21 mouse cellular contexts compared by ENCODE assay signal in genomic region chr19:21764738-21765137, GRCm38 (mm10). TPM values are rescaled to one million over a fixed set of nuclear protein-coding genes. Genes with fewer than 3 reads are reported as not detected.
DNase-seq lines count a peak whose midpoint lies in the region; ATAC-seq lines count a peak whose summit lies in the region.
"Had no signal": no experiment of that assay in that cellular context is flagged by ENCODE, and none has a peak within 500 bp of the region (broad histone marks: within the 10 kb centered on the region; RNA-seq: fewer than 3 reads in every experiment).

No protein-coding gene starts in this region.

- no peak for DNase-seq in heart, embryonic 10.5 days (ENCODE audit: low spot score)
- peak; percentile 60 to 88 for DNase-seq in frontal cortex, postnatal 36 days (ENCODE audit: low spot score in 2 of 2)
- peak; percentile 59 to 62 for DNase-seq in layer of hippocampus, adult 8-10 months (ENCODE audit: low spot score in 2 of 2)
- DNase-seq in left cerebral cortex, postnatal 36 days (ENCODE audit: low spot score in 2 of 2), result peak; percentile 46 to 49
- no peak for DNase-seq in kidney, postnatal 14 days
- DNase-seq: adrenal gland, postnatal 36 days; embryo, embryonic 11 days; heart, adult 18-20 months; kidney, adult 8-10 months; kidney, postnatal 36 days; liver, embryonic 13.5 days; thymus, postnatal 25 days had no signal

- H3K27me3 ChIP-seq in heart, embryonic 16.5 days (ENCODE audit: control insufficient read depth, insufficient read depth, low read length), result no peaks in the 10 kb centered on the region
- H3K27me3 ChIP-seq in heart, embryonic 10.5 days (ENCODE audit: insufficient read depth, poor library complexity, severe bottlenecking), result no peaks in the 10 kb centered on the region
- H3K27me3 ChIP-seq: embryonic facial prominence, embryonic 15.5 days; liver, embryonic 13.5 days; lung, embryonic 15.5 days; midbrain, embryonic 12.5 days; neural tube, embryonic 15.5 days had no signal

- WGBS in heart, embryonic 16.5 days, result 43% methylated on average over 3 of the region's 3 CpGs
- WGBS in heart, embryonic 10.5 days, result 46% methylated on average over 3 of the region's 3 CpGs

- 0 out of 2 replicates have a peak, but pooled peaks have one; percentile 37 for ATAC-seq in heart, embryonic 16.5 days (replicated peaks; ENCODE audit: extremely low read depth, insufficient read depth, low FRiP score)
- no peak for ATAC-seq in inflammation-experienced regulatory T-cells, adult 6 months

- 0 out of 2 replicates have a peak overlapping the region, but pooled peaks have one; percentile 10 for H3K4me2 ChIP-seq in heart, embryonic 16.5 days (ENCODE audit: low read depth, low read length)
- H3K4me2 ChIP-seq: embryonic facial prominence, embryonic 15.5 days; liver, embryonic 13.5 days; lung, embryonic 15.5 days; midbrain, embryonic 12.5 days; neural tube, embryonic 15.5 days had no signal

- H3K9ac ChIP-seq in heart, embryonic 16.5 days (ENCODE audit: low read length), result no peak overlapping the region
- H3K9ac ChIP-seq: embryonic facial prominence, embryonic 15.5 days; liver, embryonic 13.5 days; lung, embryonic 15.5 days; midbrain, embryonic 12.5 days; neural tube, embryonic 15.5 days had no signal

- H3K9me3 ChIP-seq in heart, embryonic 16.5 days (replicated peaks; ENCODE audit: control insufficient read depth, low read length), result no peaks in the 10 kb centered on the region
- no peaks in the 10 kb centered on the region for H3K9me3 ChIP-seq in heart, embryonic 10.5 days
- H3K9me3 ChIP-seq: embryonic facial prominence, embryonic 15.5 days; forebrain, embryonic 10.5 days; liver, embryonic 13.5 days; lung, embryonic 15.5 days; midbrain, embryonic 12.5 days; neural tube, embryonic 15.5 days had no signal

- peaks cover 7% of the 10 kb centered on the region for H3K4me1 ChIP-seq in heart, embryonic 16.5 days (ENCODE audit: control insufficient read depth, insufficient read depth, low read length)
- peaks cover 8% of the 10 kb centered on the region; the same call in 1 of the 2 replicates for H3K4me1 ChIP-seq in heart, embryonic 10.5 days
- H3K4me1 ChIP-seq: embryonic facial prominence, embryonic 15.5 days; liver, embryonic 13.5 days; lung, embryonic 15.5 days; midbrain, embryonic 12.5 days; neural tube, embryonic 15.5 days had no signal

- H3K27ac ChIP-seq in heart, embryonic 16.5 days (ENCODE audit: low read length), result peak overlapping the region; percentile 29; the same call in 1 of the 2 replicates
- H3K27ac ChIP-seq in heart, embryonic 10.5 days, result no peak overlapping the region
- H3K27ac ChIP-seq: embryonic facial prominence, embryonic 15.5 days; forebrain, embryonic 10.5 days; liver, embryonic 13.5 days; lung, embryonic 15.5 days; macrophage; midbrain, embryonic 12.5 days; neural tube, embryonic 15.5 days; stomach, postnatal 0 days had no signal

- H3K36me3 ChIP-seq in heart, embryonic 16.5 days (ENCODE audit: control insufficient read depth, insufficient read depth), result no peaks in the 10 kb centered on the region
- H3K36me3 ChIP-seq in heart, embryonic 10.5 days, result no peaks in the 10 kb centered on the region
- H3K36me3 ChIP-seq: embryonic facial prominence, embryonic 15.5 days; forebrain, embryonic 10.5 days; liver, embryonic 13.5 days; lung, embryonic 15.5 days; midbrain, embryonic 12.5 days; neural tube, embryonic 15.5 days had no signal

- no peak overlapping the region for H3K4me3 ChIP-seq in heart, embryonic 16.5 days (ENCODE audit: low read length)
- no peak overlapping the region for H3K4me3 ChIP-seq in heart, embryonic 10.5 days
- H3K4me3 ChIP-seq: embryonic facial prominence, embryonic 15.5 days; forebrain, embryonic 10.5 days; liver, embryonic 13.5 days; lung, embryonic 15.5 days; midbrain, embryonic 12.5 days; neural tube, embryonic 15.5 days had no signal

- intact Hi-C loops in left cerebral cortex, postnatal 36 days (cut with DNase I), result no loop called here

RNA-seq across cellular contexts. Expression of gene Cemip2, which starts 13.4 kb away (rescaled TPM):
- 36.4 and 40.1 TPM in 2 replicates for polyA plus RNA-seq in heart, embryonic 16.5 days (2015; fragmentation: Nextera tagmentation; extraction: Ambion mirVana)
- polyA plus RNA-seq in heart, embryonic 10.5 days (2016; fragmentation: Nextera tagmentation; extraction: Ambion mirVana), result 63.1 and 110 TPM in 2 replicates
- total RNA-seq in layer of hippocampus, adult 8-10 months (2022), result 10 to 100 TPM; 11.7 to 12.3 (median 12.0) TPM
- 10 to 100 TPM; 12.3 to 15.9 TPM for total RNA-seq in left cerebral cortex, postnatal 36 days (2021)
- 10 to 100 TPM in 1 of 3 experiments, 1 to 10 TPM in 2; 6.4 to 12.7 (median 6.6) TPM for polyA plus RNA-seq in inflammation-experienced regulatory T-cells, adult 6 months (2017; shearing (Covaris generic))

Comparison
In these comparisons a context has a peak if more than half of its experiments do, and no peak if none do; other contexts are left out.
1. DNase-seq: peak in frontal cortex, postnatal 36 days (2 of 2), layer of hippocampus, adult 8-10 months (2 of 2) and left cerebral cortex, postnatal 36 days (2 of 2); none in heart, embryonic 10.5 days (single experiment) and kidney, postnatal 14 days (single experiment).